Comparison of ENCODE assay signal across 11 mouse cellular contexts in genomic region chr4:149002441-149003093, GRCm38 (mm10).
"Had no signal": no experiment of that assay in that cellular context is flagged by ENCODE, and none has a peak within 500 bp of the region (broad histone marks: within the 10 kb centered on the region; RNA-seq: fewer than 3 reads in every experiment).

No protein-coding gene starts in this region.

- H3K36me3 ChIP-seq: limb, embryonic 15.5 days had no signal

- H3K4me1 ChIP-seq: limb, embryonic 15.5 days; midbrain, embryonic 10.5 days had no signal

- H3K27me3 ChIP-seq: kidney, embryonic 15.5 days; limb, embryonic 15.5 days had no signal

- H3K9me3 ChIP-seq: kidney, embryonic 15.5 days; limb, embryonic 15.5 days; midbrain, embryonic 10.5 days had no signal

- H3K9ac ChIP-seq: kidney, embryonic 15.5 days; limb, embryonic 15.5 days had no signal

- H3K4me3 ChIP-seq: kidney, embryonic 15.5 days; limb, embryonic 15.5 days; midbrain, embryonic 10.5 days; myocyte had no signal

- DNase-seq: kidney, adult 18-20 months; kidney, postnatal 25 days; layer of hippocampus, adult 9-11 months; layer of hippocampus, postnatal 36 days; lung, postnatal 14 days; midbrain, embryonic 14.5 days; thymus, postnatal 14 days had no signal

- H3K4me2 ChIP-seq: kidney, embryonic 15.5 days; limb, embryonic 15.5 days had no signal

- H3K27ac ChIP-seq: kidney, embryonic 15.5 days; limb, embryonic 15.5 days; midbrain, embryonic 10.5 days had no signal
